Mouse (Mus musculus): ENCODE data around the gene Rtl9. TPM values are rescaled to one million over a fixed set of nuclear protein-coding genes. Genes with fewer than 3 reads are reported as not detected.

Gene Rtl9
- polyA plus RNA-seq, 1 experiment from 2014 or later: 2.0 TPM

- Histone ChIP-seq H3K36me3 (ENCODE audit: control insufficient read depth, insufficient read depth, low read length) (no peaks in the 10 kb centered on the region), H3K9me3 (ENCODE audit: control insufficient read depth, low read length) (no peaks in the 10 kb centered on the region)
- WGBS: 95% methylated on average over 1 of the region's 1 CpGs
Measured at GRCm38 (mm10) chrX:143105866-143106265, 6.5 kb downstream of the Rtl9 start.

DNA sequence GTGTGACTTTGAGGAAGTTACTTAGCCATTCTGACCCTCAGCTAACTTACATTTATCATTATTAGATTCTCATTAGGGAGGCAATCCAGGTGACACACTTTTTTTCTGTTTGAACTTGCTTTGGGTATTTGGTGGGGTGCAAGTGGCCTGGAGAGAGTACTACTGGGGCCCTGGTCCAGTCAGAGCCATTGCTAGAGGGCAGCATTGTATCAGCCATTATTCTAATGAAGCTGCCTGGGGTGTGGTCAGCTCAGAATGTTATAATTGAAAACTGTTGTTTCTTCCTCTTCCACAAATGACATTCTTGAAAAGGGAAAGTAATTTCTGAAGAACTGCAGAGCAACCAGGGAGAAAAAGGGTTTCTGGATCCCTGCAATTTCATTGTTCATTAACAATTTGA is 13.2 kb downstream of the Rtl9 start:
- no peaks in the 10 kb centered on the region for H3K9me3 ChIP-seq (ENCODE audit: control insufficient read depth, low read length)
- H3K9ac ChIP-seq (ENCODE audit: low read depth, low read length): no peak overlapping the region
- ATAC-seq (ENCODE audit: low read depth) (no peak), DNase-seq (ENCODE audit: low spot score) (peak; percentile 5)
- H3K4me1 ChIP-seq (ENCODE audit: control insufficient read depth, insufficient read depth, low read length): no peaks in the 10 kb centered on the region
- H3K4me3 ChIP-seq (ENCODE audit: low read depth, low read length): no peak overlapping the region
- H3K27ac ChIP-seq (replicated peaks; ENCODE audit: low read depth, low read length): no peak overlapping the region
- 0 out of 2 replicates have a peak, but pooled peaks cover 3% of the 10 kb centered on the region for H3K27me3 ChIP-seq (replicated peaks; ENCODE audit: control insufficient read depth, insufficient read depth, low read length)
- no peaks in the 10 kb centered on the region for H3K36me3 ChIP-seq (ENCODE audit: control insufficient read depth, insufficient read depth, low read length)
- no peak overlapping the region for H3K4me2 ChIP-seq (ENCODE audit: low read depth, low read length)

More at GRCm38 (mm10) chrX:143105866-143106265, 6.5 kb downstream of the Rtl9 start:
- no peaks in the 10 kb centered on the region for H3K4me1 ChIP-seq (ENCODE audit: control insufficient read depth, insufficient read depth, low read length)
- DNase-seq (ENCODE audit: low spot score): no peak
- no peak overlapping the region for H3K27ac ChIP-seq (replicated peaks; ENCODE audit: low read depth, low read length)
- H3K27me3 ChIP-seq (replicated peaks; ENCODE audit: control insufficient read depth, insufficient read depth, low read length): no peaks in the 10 kb centered on the region
- H3K4me2 ChIP-seq (ENCODE audit: low read depth, low read length): no peak overlapping the region
- H3K4me3 ChIP-seq (ENCODE audit: low read depth, low read length): no peak overlapping the region
- no peak for ATAC-seq (ENCODE audit: low read depth)
- no peak overlapping the region for H3K9ac ChIP-seq (ENCODE audit: low read depth, low read length)

Other genes with a start within 250 kb of the Rtl9 start
- gene Ammecr1, start 132.9 kb upstream of the Rtl9 start, polyA plus RNA-seq (2014; fragmentation: Nextera tagmentation; extraction: Ambion mirVana): 21.7 and 21.8 TPM in 2 replicates